19 mouse cellular contexts compared by ENCODE assay signal in the genomic region with DNA sequence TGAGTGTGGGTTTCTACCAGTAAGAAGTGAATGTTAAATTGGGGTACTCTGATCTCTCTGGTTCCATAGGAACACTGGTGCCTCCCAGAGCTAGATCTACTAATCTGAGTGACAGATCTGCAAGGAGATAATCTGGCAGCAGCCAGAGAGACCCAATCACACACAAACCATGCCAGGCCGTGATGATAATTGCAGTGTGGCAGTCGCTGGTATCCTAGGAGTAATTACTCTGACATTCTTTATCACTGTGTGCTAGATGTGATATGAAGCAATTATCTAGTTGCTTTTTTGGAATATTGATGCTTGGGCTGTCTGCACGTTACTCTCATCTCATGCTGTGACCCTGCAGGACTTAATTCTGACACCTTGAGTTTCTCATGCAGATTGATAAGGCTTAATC.
A peak's percentile ranks its signal among the peaks of the same experiment; 100 is the strongest.
DNase-seq lines count a peak whose midpoint lies in the region; ATAC-seq and TF ChIP-seq lines count a peak whose summit lies in the region.
"Had no signal": no experiment of that assay in that cellular context is flagged by ENCODE, and none has a peak within 500 bp of the region (broad histone marks: within the 10 kb centered on the region; RNA-seq: fewer than 3 reads in every experiment).

No protein-coding gene starts in this region.

- H3K4me3 ChIP-seq in hindbrain, embryonic 13.5 days = no peak overlapping the region
- no peak overlapping the region for H3K4me3 ChIP-seq in hindbrain, embryonic 11.5 days (ENCODE audit: low read depth, low read length)
- no peak overlapping the region for H3K4me3 ChIP-seq in forebrain, embryonic 14.5 days (ENCODE audit: low read depth, low read length)
- no peak overlapping the region for H3K4me3 ChIP-seq in kidney, adult 2 months (ENCODE audit: insufficient read depth, low read depth, low read length)
- H3K4me3 ChIP-seq: heart, embryonic 10.5 days; kidney, embryonic 15.5 days; limb, embryonic 15.5 days; megakaryocyte, embryonic 14.5 days had no signal

- ATAC-seq in hindbrain, embryonic 13.5 days (ENCODE audit: low FRiP score) = peak; percentile 59; the same call in 1 of the 2 replicates
- ATAC-seq in hindbrain, embryonic 11.5 days (ENCODE audit: low FRiP score) = no peak
- ATAC-seq in forebrain, embryonic 14.5 days = peak; percentile 72
- ATAC-seq: activated CD4-positive, CD25-positive, alpha-beta regulatory T cell, adult 4 months; Patski had no signal

- 31% methylated on average over 3 of the region's 3 CpGs for WGBS in hindbrain, embryonic 13.5 days
- 72% methylated on average over 3 of the region's 3 CpGs for WGBS in hindbrain, embryonic 11.5 days
- WGBS in forebrain, embryonic 14.5 days = 22% methylated on average over 3 of the region's 3 CpGs
- 78% methylated on average over 3 of the region's 3 CpGs for WGBS in kidney, adult 2 months

- H3K27ac ChIP-seq in hindbrain, embryonic 13.5 days = peak overlapping the region; percentile 52
- no peak overlapping the region for H3K27ac ChIP-seq in hindbrain, embryonic 11.5 days (ENCODE audit: low read depth, low read length)
- no peak overlapping the region for H3K27ac ChIP-seq in forebrain, embryonic 14.5 days (ENCODE audit: low read depth, low read length)
- H3K27ac ChIP-seq in kidney, adult 2 months (ENCODE audit: insufficient read depth, low read depth, low read length) = no peak overlapping the region
- H3K27ac ChIP-seq: heart, embryonic 10.5 days; kidney, embryonic 15.5 days; limb, embryonic 15.5 days had no signal

- no peak overlapping the region for H3K4me2 ChIP-seq in hindbrain, embryonic 13.5 days
- no peak overlapping the region for H3K4me2 ChIP-seq in hindbrain, embryonic 11.5 days (replicated peaks; ENCODE audit: low read depth, low read length)
- no peak overlapping the region for H3K4me2 ChIP-seq in forebrain, embryonic 14.5 days (ENCODE audit: low read length)
- H3K4me2 ChIP-seq: kidney, embryonic 15.5 days; limb, embryonic 15.5 days had no signal

- no peaks in the 10 kb centered on the region for H3K27me3 ChIP-seq in hindbrain, embryonic 13.5 days
- no peaks in the 10 kb centered on the region for H3K27me3 ChIP-seq in hindbrain, embryonic 11.5 days (ENCODE audit: control insufficient read depth, insufficient read depth, low read length)
- H3K27me3 ChIP-seq in forebrain, embryonic 14.5 days (replicated peaks; ENCODE audit: control insufficient read depth, insufficient read depth, low read length) = no peaks in the 10 kb centered on the region
- H3K27me3 ChIP-seq in kidney, adult 2 months (replicated peaks; ENCODE audit: control insufficient read depth, insufficient read depth, low read length) = no peaks in the 10 kb centered on the region
- H3K27me3 ChIP-seq: kidney, embryonic 15.5 days; limb, embryonic 15.5 days; megakaryocyte, embryonic 14.5 days had no signal

- H3K9ac ChIP-seq in hindbrain, embryonic 13.5 days = no peak overlapping the region
- H3K9ac ChIP-seq in hindbrain, embryonic 11.5 days (ENCODE audit: low read depth, low read length) = no peak overlapping the region
- no peak overlapping the region for H3K9ac ChIP-seq in forebrain, embryonic 14.5 days (ENCODE audit: low read length)
- H3K9ac ChIP-seq: kidney, embryonic 15.5 days; limb, embryonic 15.5 days had no signal

- peaks cover 13% of the 10 kb centered on the region; the same call in 1 of the 2 replicates for H3K4me1 ChIP-seq in hindbrain, embryonic 13.5 days (replicated peaks)
- H3K4me1 ChIP-seq in hindbrain, embryonic 11.5 days (replicated peaks; ENCODE audit: control insufficient read depth, insufficient read depth, low read length) = no peaks in the 10 kb centered on the region
- peaks cover 9% of the 10 kb centered on the region; the same call in 1 of the 2 replicates for H3K4me1 ChIP-seq in forebrain, embryonic 14.5 days (ENCODE audit: control insufficient read depth, insufficient read depth, low read length)
- no peaks in the 10 kb centered on the region for H3K4me1 ChIP-seq in kidney, adult 2 months (ENCODE audit: control insufficient read depth, insufficient read depth, low read length)
- H3K4me1 ChIP-seq: heart, embryonic 10.5 days; kidney, embryonic 15.5 days; limb, embryonic 15.5 days; megakaryocyte, embryonic 14.5 days had no signal

- TF ChIP-seq POLR2A in kidney, adult 2 months (IDR thresholded peaks at IDR 0.05; ENCODE audit: low read depth, low read length) = no peak

- DNase-seq in hindbrain, embryonic 11.5 days (ENCODE audit: low spot score) = no peak
- DNase-seq in Muller cell, postnatal 12 days (ENCODE audit: inconsistent ontology term) = peak; percentile 4
- peak; percentile 65 for DNase-seq in forebrain, embryonic 14.5 days (ENCODE audit: low spot score)
- peak; percentile 6 to 16 for DNase-seq in layer of hippocampus, postnatal 10 days (ENCODE audit: low spot score in 2 of 2)
- DNase-seq in kidney, adult 2 months = no peak
- no peak for DNase-seq in embryo, embryonic 11 days
- DNase-seq in urinary bladder, postnatal 36 days (ENCODE audit: low spot score in 2 of 2) = no peak
- DNase-seq: cerebellum, postnatal 25 days; gastrocnemius, postnatal 25 days; heart, postnatal 10 days; lung, postnatal 10 days; thymus, postnatal 36 days had no signal

- no peaks in the 10 kb centered on the region for H3K9me3 ChIP-seq in hindbrain, embryonic 13.5 days
- no peaks in the 10 kb centered on the region for H3K9me3 ChIP-seq in hindbrain, embryonic 11.5 days (ENCODE audit: control insufficient read depth, low read length)
- no peaks in the 10 kb centered on the region for H3K9me3 ChIP-seq in forebrain, embryonic 14.5 days (replicated peaks; ENCODE audit: control insufficient read depth, low read length)
- H3K9me3 ChIP-seq: heart, embryonic 10.5 days; kidney, embryonic 15.5 days; limb, embryonic 15.5 days had no signal

- no peak for TF ChIP-seq CTCF in kidney, adult 2 months (conservative IDR thresholded peaks at IDR 0.05; ENCODE audit: insufficient read depth, insufficient read length, low read depth, low read length)

- H3K36me3 ChIP-seq in hindbrain, embryonic 13.5 days = no peaks in the 10 kb centered on the region
- no peaks in the 10 kb centered on the region for H3K36me3 ChIP-seq in hindbrain, embryonic 11.5 days (ENCODE audit: control insufficient read depth, insufficient read depth, low read length)
- no peaks in the 10 kb centered on the region for H3K36me3 ChIP-seq in forebrain, embryonic 14.5 days (ENCODE audit: control insufficient read depth, insufficient read depth, low read length)
- H3K36me3 ChIP-seq in kidney, adult 2 months (ENCODE audit: control insufficient read depth, insufficient read depth, low read length) = no peaks in the 10 kb centered on the region
- H3K36me3 ChIP-seq: heart, embryonic 10.5 days; kidney, embryonic 15.5 days; limb, embryonic 15.5 days had no signal

Comparison
In these comparisons a context has a peak if more than half of its experiments do, and no peak if none do; other contexts are left out.
1. DNase-seq: peak in Muller cell, postnatal 12 days (single experiment), forebrain, embryonic 14.5 days (single experiment) and layer of hippocampus, postnatal 10 days (2 of 2); none in hindbrain, embryonic 11.5 days (single experiment), kidney, adult 2 months (single experiment), embryo, embryonic 11 days (single experiment) and urinary bladder, postnatal 36 days (0 of 2).